Comparison of ENCODE assay signal across 12 mouse cellular contexts in genomic region chr11:18437834-18438611, GRCm38 (mm10).
A peak's percentile ranks its signal among the peaks of the same experiment; 100 is the strongest.
DNase-seq lines count a peak whose midpoint lies in the region; ATAC-seq and TF ChIP-seq lines count a peak whose summit lies in the region.
"Had no signal": no experiment of that assay in that cellular context is flagged by ENCODE, and none has a peak within 500 bp of the region (broad histone marks: within the 10 kb centered on the region; RNA-seq: fewer than 3 reads in every experiment).

No protein-coding gene starts in this region.

- DNase-seq in layer of hippocampus, adult 9-11 months: peak; percentile 5
- DNase-seq in layer of hippocampus, adult 9-10 months (ENCODE audit: low spot score): no peak
- DNase-seq in brain, embryonic 14.5 days (ENCODE audit: low read depth): peak; percentile 77
- peak; percentile 55 to 79 for DNase-seq in cerebellum, adult 2 months
- DNase-seq in kidney, postnatal 0 days (ENCODE audit: low spot score): peak; percentile 52
- no peak for DNase-seq in gastrocnemius, postnatal 36 days
- DNase-seq in thymus, adult 2 months: no peak

- no peak for ATAC-seq in kidney, postnatal 0 days (replicated peaks; ENCODE audit: low FRiP score, low read depth)
- ATAC-seq in erythroblast, adult 5-6 weeks (replicated peaks; ENCODE audit: low FRiP score, poor library complexity, severe bottlenecking): no peak

- H3K4me3 ChIP-seq in cerebellum, adult 2 months (replicated peaks; ENCODE audit: insufficient read depth, low read depth, low read length): no peak overlapping the region
- no peak overlapping the region for H3K4me3 ChIP-seq in kidney, postnatal 0 days (replicated peaks; ENCODE audit: low read depth, low read length)
- no peak overlapping the region for H3K4me3 ChIP-seq in thymus, adult 2 months (ENCODE audit: control insufficient read depth, insufficient read depth, low read length)
- H3K4me3 ChIP-seq: erythroblast, embryonic 14.5 days; heart, embryonic 10.5 days; limb, embryonic 15.5 days; midbrain, embryonic 12.5 days had no signal

- no peaks in the 10 kb centered on the region for H3K9me3 ChIP-seq in kidney, postnatal 0 days (replicated peaks; ENCODE audit: low read length)
- H3K9me3 ChIP-seq: heart, embryonic 10.5 days; limb, embryonic 15.5 days; midbrain, embryonic 12.5 days had no signal

- no peak overlapping the region for H3K9ac ChIP-seq in kidney, postnatal 0 days (ENCODE audit: low read depth, low read length)
- H3K9ac ChIP-seq: limb, embryonic 15.5 days; midbrain, embryonic 12.5 days had no signal

- TF ChIP-seq CTCF in brain, embryonic 14.5 days (IDR thresholded peaks at IDR 0.05; ENCODE audit: borderline replicate concordance, extremely low read depth, insufficient read depth, insufficient read length): no peak
- TF ChIP-seq CTCF in cerebellum, adult 2 months (IDR thresholded peaks at IDR 0.05; ENCODE audit: borderline replicate concordance, insufficient read depth, low read depth, low read length): no peak
- TF ChIP-seq CTCF in kidney, postnatal 0 days (IDR thresholded peaks at IDR 0.05; ENCODE audit: low read depth): no peak
- TF ChIP-seq CTCF in thymus, adult 2 months (IDR thresholded peaks at IDR 0.05; ENCODE audit: borderline replicate concordance, control insufficient read depth, extremely low read depth, insufficient read depth, low read length, poor library complexity): no peak

- no peaks in the 10 kb centered on the region for H3K27me3 ChIP-seq in cerebellum, adult 2 months (ENCODE audit: control insufficient read depth, insufficient read depth, low read length)
- H3K27me3 ChIP-seq in kidney, postnatal 0 days (ENCODE audit: insufficient read depth, low read length): no peaks in the 10 kb centered on the region
- no peaks in the 10 kb centered on the region for H3K27me3 ChIP-seq in thymus, adult 2 months (ENCODE audit: control insufficient read depth, insufficient read depth, low read length)
- H3K27me3 ChIP-seq: limb, embryonic 15.5 days; midbrain, embryonic 12.5 days had no signal

- no peak for TF ChIP-seq POLR2A in brain, embryonic 14.5 days (IDR thresholded peaks at IDR 0.05; ENCODE audit: borderline replicate concordance, extremely low read depth, insufficient read depth, insufficient read length, poor library complexity, severe bottlenecking)
- TF ChIP-seq POLR2A in cerebellum, adult 2 months (IDR thresholded peaks at IDR 0.05; ENCODE audit: borderline replicate concordance, insufficient read depth, low read length): no peak
- no peak for TF ChIP-seq POLR2A in thymus, adult 2 months (IDR thresholded peaks at IDR 0.05; ENCODE audit: control insufficient read depth, extremely low read depth, insufficient read depth, low read length, poor library complexity)

- 15% methylated on average over 6 of the region's 6 CpGs for WGBS in cerebellum, adult 2 months
- 19% methylated on average over 6 of the region's 6 CpGs for WGBS in kidney, postnatal 0 days
- WGBS in thymus, adult 2 months: 88% methylated on average over 6 of the region's 6 CpGs

- no peak overlapping the region for H3K27ac ChIP-seq in cerebellum, adult 2 months (ENCODE audit: insufficient read depth, low read length)
- no peak overlapping the region for H3K27ac ChIP-seq in kidney, postnatal 0 days
- H3K27ac ChIP-seq in thymus, adult 2 months (ENCODE audit: control insufficient read depth, insufficient read depth, low read length): no peak overlapping the region
- H3K27ac ChIP-seq: heart, embryonic 10.5 days; limb, embryonic 15.5 days; midbrain, embryonic 12.5 days had no signal

- 0 out of 2 replicates have a peak, but pooled peaks cover 3% of the 10 kb centered on the region for H3K4me1 ChIP-seq in cerebellum, adult 2 months (ENCODE audit: control insufficient read depth, insufficient read depth, low read length)
- no peaks in the 10 kb centered on the region for H3K4me1 ChIP-seq in kidney, postnatal 0 days (replicated peaks; ENCODE audit: insufficient read depth, low read length)
- H3K4me1 ChIP-seq in thymus, adult 2 months (replicated peaks; ENCODE audit: control insufficient read depth, insufficient read depth, low read length): no peaks in the 10 kb centered on the region
- H3K4me1 ChIP-seq: heart, embryonic 10.5 days; limb, embryonic 15.5 days; midbrain, embryonic 12.5 days had no signal

- H3K4me2 ChIP-seq in kidney, postnatal 0 days (ENCODE audit: low read length): no peak overlapping the region
- H3K4me2 ChIP-seq: limb, embryonic 15.5 days; midbrain, embryonic 12.5 days had no signal

- H3K36me3 ChIP-seq in kidney, postnatal 0 days (ENCODE audit: insufficient read depth, low read length): no peaks in the 10 kb centered on the region
- no peaks in the 10 kb centered on the region for H3K36me3 ChIP-seq in thymus, adult 2 months (ENCODE audit: control insufficient read depth, insufficient read depth, low read length)
- H3K36me3 ChIP-seq: heart, embryonic 10.5 days; limb, embryonic 15.5 days; midbrain, embryonic 12.5 days had no signal

- intact Hi-C loops in gastrocnemius, postnatal 36 days (cut with DNase I): no loop called here

Comparison
In these comparisons a context has a peak if more than half of its experiments do, and no peak if none do; other contexts are left out.
1. DNase-seq: peak in layer of hippocampus, adult 9-11 months (single experiment), brain, embryonic 14.5 days (single experiment), cerebellum, adult 2 months (2 of 2) and kidney, postnatal 0 days (single experiment); none in layer of hippocampus, adult 9-10 months (single experiment), gastrocnemius, postnatal 36 days (0 of 2) and thymus, adult 2 months (single experiment).